Mouse (Mus musculus) MEL (cell line): Measurements from ENCODE around the gene Lins1. TPM values are rescaled to one million over a fixed set of nuclear protein-coding genes. Genes with fewer than 3 reads are reported as not detected.

Experiments
- DNase-seq: peaks from one replicate; pipeline ENCODE4 v3.0.0; 2011; ENCODE audit warnings: low read depth, low spot score
- H3K27ac ChIP-seq: 2 replicates; pipeline ENCODE4 v1.5.1; 2012; ENCODE audit warnings: low read depth, mild to moderate bottlenecking, control low read depth, low read length, moderate library complexity; ENCODE audit not compliant: control insufficient read depth
- H3K27me3 ChIP-seq, 2 experiments: fragments of 150-350 bp in 1 of 2; sonication (generic) in 1 of 2; 2 replicates each; pipeline ENCODE4 v1.6.1; 2012; ENCODE audit warnings: low read length in 2 of 2, mild to moderate bottlenecking in 2 of 2, improper control_type of control experiment in 1 of 2, moderate library complexity in 1 of 2; ENCODE audit not compliant: insufficient read depth in 2 of 2, control insufficient read depth in 1 of 2
- H3K36me3 ChIP-seq, 2 experiments: 2 replicates each; pipeline ENCODE4 v1.6.1; 2012 to 2014; ENCODE audit warnings: low read length in 2 of 2, improper control_type of control experiment in 1 of 2, inconsistent platforms in 1 of 2, mild to moderate bottlenecking in 1 of 2; ENCODE audit not compliant: insufficient read depth in 2 of 2, control insufficient read depth in 1 of 2
- H3K4me1 ChIP-seq, 2 experiments: fragments of 150-350 bp in 1 of 2; sonication (generic) in 1 of 2; 2 replicates each; pipeline ENCODE4 v1.6.1; 2012; ENCODE audit warnings: low read length in 2 of 2, improper control_type of control experiment in 1 of 2, mild to moderate bottlenecking in 1 of 2; ENCODE audit not compliant: insufficient read depth in 2 of 2, control insufficient read depth in 1 of 2
- H3K4me3 ChIP-seq, 2 experiments: fragments of 150-350 bp in 1 of 2; sonication (generic) in 1 of 2; 2 replicates each; pipeline ENCODE4 v1.5.1; 2012; ENCODE audit warnings: low read depth in 2 of 2, low read length in 2 of 2, mild to moderate bottlenecking in 2 of 2, moderate library complexity in 2 of 2, control low read depth in 1 of 2, improper control_type of control experiment in 1 of 2; ENCODE audit not compliant: control insufficient read depth in 1 of 2, insufficient read depth in 1 of 2
- H3K79me2 ChIP-seq: 2 replicates; pipeline ENCODE4 v1.6.1; 2012; ENCODE audit warnings: mild to moderate bottlenecking, low read length, moderate library complexity; ENCODE audit not compliant: control insufficient read depth, poor library complexity, insufficient read depth
- H3K9ac ChIP-seq: 2 replicates; pipeline ENCODE4 v1.6.1; 2012; ENCODE audit warnings: low read depth, mild to moderate bottlenecking, control low read depth, low read length, moderate library complexity; ENCODE audit not compliant: control insufficient read depth, poor library complexity, severe bottlenecking
- H3K9me3 ChIP-seq: fragments of 150-350 bp; sonication (generic); replicated peaks from 2 replicates; pipeline ENCODE4 v1.6.1; 2012; ENCODE audit warnings: mild to moderate bottlenecking, low read length, improper control_type of control experiment, moderate library complexity; ENCODE audit not compliant: insufficient read depth
- CHD1 ChIP-seq: IDR thresholded peaks from 2 replicates; pipeline ENCODE4 v1.6.1; 2012; ENCODE audit warnings: low read depth, mild to moderate bottlenecking, inconsistent platforms, low read length, improper control_type of control experiment
- CHD2 ChIP-seq: IDR thresholded peaks from 2 replicates; pipeline ENCODE4 v1.6.1; 2011; ENCODE audit warnings: low read length, improper control_type of control experiment
- CTCF ChIP-seq, 3 experiments: IDR thresholded peaks in 2 of 3; conservative IDR thresholded peaks in 1 of 3; 2 replicates each; pipeline ENCODE4 v1.5.1; 2011 to 2012; ENCODE audit warnings: low read length in 3 of 3, low read depth in 2 of 3, mild to moderate bottlenecking in 2 of 3, improper control_type of control experiment in 1 of 3, inconsistent platforms in 1 of 3, mixed read lengths in 1 of 3, moderate library complexity in 1 of 3; ENCODE audit not compliant: control insufficient read depth in 1 of 3, insufficient read depth in 1 of 3, poor library complexity in 1 of 3, severe bottlenecking in 1 of 3
- E2F4 ChIP-seq: IDR thresholded peaks from 2 replicates; pipeline ENCODE4 v1.6.1; 2011; ENCODE audit warnings: low read depth, low read length, improper control_type of control experiment, borderline replicate concordance
- ETS1 ChIP-seq: IDR thresholded peaks from 2 replicates; pipeline ENCODE4 v1.6.1; 2012; ENCODE audit warnings: low read depth, mild to moderate bottlenecking, inconsistent platforms, low read length, improper control_type of control experiment, moderate library complexity
- GABPA ChIP-seq: IDR thresholded peaks from 2 replicates; pipeline ENCODE4 v1.6.1; 2012; ENCODE audit warnings: low read depth, mild to moderate bottlenecking, inconsistent platforms, low read length, improper control_type of control experiment, moderate library complexity
- GATA1 ChIP-seq: IDR thresholded peaks from 2 replicates; pipeline ENCODE4 v1.6.1; 2011; ENCODE audit warnings: low read depth, low read length, improper control_type of control experiment
- HCFC1 ChIP-seq: IDR thresholded peaks from 2 replicates; pipeline ENCODE4 v1.6.1; 2012; ENCODE audit warnings: low read depth, mild to moderate bottlenecking, inconsistent platforms, low read length, improper control_type of control experiment, moderate library complexity
- JUND ChIP-seq: IDR thresholded peaks from 2 replicates; pipeline ENCODE4 v1.6.1; 2011; ENCODE audit warnings: low read depth, mild to moderate bottlenecking, improper control_type of control experiment, low read length
- KAT2A ChIP-seq: conservative IDR thresholded peaks from 2 replicates; pipeline ENCODE4 v1.6.1; 2012; ENCODE audit warnings: low read depth, low read length, improper control_type of control experiment, inconsistent platforms
- MAFK ChIP-seq: IDR thresholded peaks from 2 replicates; pipeline ENCODE4 v1.6.1; 2011; ENCODE audit warnings: low read depth, mild to moderate bottlenecking, low read length, improper control_type of control experiment, borderline replicate concordance
- MAX ChIP-seq: IDR thresholded peaks from 2 replicates; pipeline ENCODE4 v1.6.1; 2011; ENCODE audit warnings: low read length, improper control_type of control experiment
- MAZ ChIP-seq: IDR thresholded peaks from 2 replicates; pipeline ENCODE4 v1.6.1; 2012; ENCODE audit warnings: low read depth, mild to moderate bottlenecking, inconsistent platforms, low read length, improper control_type of control experiment
- MEF2A ChIP-seq: IDR thresholded peaks from 2 replicates; pipeline ENCODE4 v1.6.1; 2014; ENCODE audit warnings: low read depth, mild to moderate bottlenecking, inconsistent platforms, low read length, improper control_type of control experiment; ENCODE audit not compliant: poor library complexity, insufficient replicate concordance, severe bottlenecking; ENCODE audit errors: extremely low read depth
- MXI1 ChIP-seq: IDR thresholded peaks from 2 replicates; pipeline ENCODE4 v1.6.1; 2011; ENCODE audit warnings: mild to moderate bottlenecking, low read depth, low read length, improper control_type of control experiment
- MYC ChIP-seq: IDR thresholded peaks from 2 replicates; pipeline ENCODE4 v1.6.1; 2011; ENCODE audit warnings: low read depth, mild to moderate bottlenecking, low read length, improper control_type of control experiment, moderate library complexity
- NELFE ChIP-seq: IDR thresholded peaks from 2 replicates; pipeline ENCODE4 v1.6.1; 2011; ENCODE audit warnings: low read depth, low read length, improper control_type of control experiment
- NRF1 ChIP-seq: IDR thresholded peaks from 2 replicates; pipeline ENCODE4 v1.6.1; 2014; ENCODE audit warnings: low read depth, mild to moderate bottlenecking, inconsistent platforms, low read length, improper control_type of control experiment, moderate library complexity; ENCODE audit not compliant: poor library complexity, insufficient read depth, severe bottlenecking
- POLR2A ChIP-seq, 2 experiments: IDR thresholded peaks; 2 replicates each; pipeline ENCODE4 v1.6.1; 2011 to 2012; ENCODE audit warnings: low read length in 2 of 2, mild to moderate bottlenecking in 2 of 2, control low read depth in 1 of 2, improper control_type of control experiment in 1 of 2, low read depth in 1 of 2, moderate library complexity in 1 of 2; ENCODE audit not compliant: control insufficient read depth in 1 of 2, insufficient read depth in 1 of 2, poor library complexity in 1 of 2
- POLR2AphosphoS2 ChIP-seq: IDR thresholded peaks from 2 replicates; pipeline ENCODE4 v1.6.1; 2011; ENCODE audit warnings: low read length, improper control_type of control experiment
- RAD21 ChIP-seq: IDR thresholded peaks from 2 replicates; pipeline ENCODE4 v1.6.1; 2011; ENCODE audit warnings: mild to moderate bottlenecking, low read depth, low read length, improper control_type of control experiment
- SMC3 ChIP-seq: IDR thresholded peaks from 2 replicates; pipeline ENCODE4 v1.6.1; 2011; ENCODE audit warnings: low read depth, low read length, improper control_type of control experiment
- TAL1 ChIP-seq: IDR thresholded peaks from 2 replicates; pipeline ENCODE4 v1.6.1; 2012; ENCODE audit warnings: mild to moderate bottlenecking, inconsistent platforms, low read length, moderate library complexity, mixed read lengths
- TBP ChIP-seq: IDR thresholded peaks from 2 replicates; pipeline ENCODE4 v1.8.0; 2011; ENCODE audit warnings: low read depth, low read length, improper control_type of control experiment
- UBTF ChIP-seq: IDR thresholded peaks from 2 replicates; pipeline ENCODE4 v1.6.1; 2012; ENCODE audit warnings: low read depth, mild to moderate bottlenecking, inconsistent platforms, low read length, improper control_type of control experiment, moderate library complexity, borderline replicate concordance; ENCODE audit not compliant: insufficient read depth
- USF1 ChIP-seq: IDR thresholded peaks from 2 replicates; pipeline ENCODE4 v1.6.1; 2014; ENCODE audit warnings: low read depth, mild to moderate bottlenecking, inconsistent platforms, low read length, improper control_type of control experiment, moderate library complexity
- USF2 ChIP-seq, 2 experiments: IDR thresholded peaks; 2 replicates each; pipeline ENCODE4 v1.6.1; 2011 to 2012; ENCODE audit warnings: improper control_type of control experiment in 2 of 2, low read length in 2 of 2, borderline replicate concordance in 1 of 2, inconsistent platforms in 1 of 2, low read depth in 1 of 2, mild to moderate bottlenecking in 1 of 2; ENCODE audit not compliant: insufficient read depth in 1 of 2
- ZKSCAN1 ChIP-seq: IDR thresholded peaks from 2 replicates; pipeline ENCODE4 v1.6.1; 2012; ENCODE audit warnings: low read depth, mild to moderate bottlenecking, inconsistent platforms, low read length, improper control_type of control experiment, moderate library complexity
- ZMIZ1 ChIP-seq: IDR thresholded peaks from 2 replicates; pipeline ENCODE4 v1.6.1; 2012; ENCODE audit warnings: low read depth, mild to moderate bottlenecking, inconsistent platforms, low read length, improper control_type of control experiment, moderate library complexity
- ZNF384 ChIP-seq: IDR thresholded peaks from 2 replicates; pipeline ENCODE4 v1.6.1; 2012; ENCODE audit warnings: low read depth, mild to moderate bottlenecking, inconsistent platforms, low read length, improper control_type of control experiment
- polyA plus RNA-seq, 2 experiments: library from polyadenylated mRNA; stranded (reverse) in 1 of 2; unstranded in 1 of 2; fragments of >175 nt in 1 of 2; fragments of >200 nt in 1 of 2; gene quantifications; 2 replicates each; pipeline versions ENCODE4 v1.2.1 to v1.2.4; 2012; ENCODE audit warnings: low replicate concordance in 2 of 2, low read depth in 1 of 2; ENCODE audit not compliant: insufficient read length in 2 of 2, insufficient read depth in 1 of 2, missing spikeins in 1 of 2
- total RNA-seq: library from RNA; depleted of rRNA; stranded (reverse); fragments of 300-350 nt; gene quantifications from 2 replicates; pipeline ENCODE4 v1.2.3, GENCODE M21; 2012

Lins1 gene
- total and polyA plus RNA-seq, 3 experiments = 9.1 to 14.5 TPM; not detected in 1

DNA sequence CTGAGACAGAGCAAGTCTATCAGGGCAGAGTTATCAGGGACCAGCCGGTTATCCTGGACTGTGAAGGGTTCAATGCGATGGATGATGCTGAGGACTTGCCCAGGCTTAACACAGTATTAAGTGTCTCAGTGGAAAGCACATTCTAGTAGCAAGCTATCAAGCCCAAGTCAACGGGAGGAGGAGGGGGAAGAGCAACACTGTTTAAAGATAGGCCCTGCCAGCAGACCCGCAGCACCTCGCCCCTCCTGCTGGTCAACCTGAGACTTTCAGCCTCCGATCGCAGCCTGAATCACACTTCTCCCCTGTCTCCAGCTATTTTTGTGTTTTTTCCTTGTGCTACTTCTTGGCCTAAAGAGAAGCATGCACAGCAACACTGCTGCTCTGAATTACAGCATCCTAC lies 29.4 kb upstream of the Lins1 start:
- H3K36me3 ChIP-seq = peaks cover 0 to 2% of the 10 kb centered on the region in 2 experiments; a peak in 1 of 4 replicates
- H3K4me1 ChIP-seq = no peaks in the 10 kb centered on the region; a peak in 2 of 4 replicates
- H3K9ac ChIP-seq = no peak overlapping the region
- H3K9me3 ChIP-seq = no peaks in the 10 kb centered on the region
- no peak overlapping the region for H3K27ac ChIP-seq
- TF ChIP-seq TBP (no peak), TAL1 (no peak), UBTF (no peak), MYC (no peak), NRF1 (no peak), NELFE (no peak), SMC3 (no peak), USF1 (no peak), MAZ (no peak), GABPA (no peak), USF2 (IDR thresholded peaks at IDR 0.05; ENCODE audit: borderline replicate concordance in 1 of 2, insufficient read depth in 1 of 2, low read depth in 1 of 2, low read length in 2 of 2) (no peak), MAX (no peak), E2F4 (no peak), POLR2AphosphoS2 (no peak), ZMIZ1 (no peak)
- TF ChIP-seq, all 39 proteins: peak for 0
- Histone ChIP-seq H3K27me3 (no peaks in the 10 kb centered on the region), H3K79me2 (no peaks in the 10 kb centered on the region), H3K4me3 (no peak overlapping the region)
- no peak for DNase-seq

DNA sequence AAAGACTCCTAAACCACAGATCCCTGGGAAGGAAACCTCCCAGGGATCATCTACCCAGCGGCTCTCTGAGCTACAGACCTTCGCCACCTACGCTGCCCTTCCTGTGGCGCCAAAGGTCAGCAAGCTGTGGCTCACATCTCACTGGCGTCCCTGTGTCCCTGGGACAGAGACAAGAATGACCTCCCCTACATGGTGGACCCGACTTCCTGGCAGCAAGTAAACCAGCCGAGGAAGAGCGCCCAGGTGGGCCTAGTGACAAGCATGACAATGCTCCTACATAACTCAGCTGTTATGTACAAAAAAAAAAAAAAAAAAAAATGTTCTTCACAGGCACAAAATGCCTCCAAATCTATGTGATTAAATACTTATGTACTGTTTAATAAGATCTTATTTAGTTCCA lies 28.7 kb upstream of the Lins1 start:
- no peaks in the 10 kb centered on the region for H3K9me3 ChIP-seq
- H3K9ac ChIP-seq = no peak overlapping the region
- no peaks in the 10 kb centered on the region for H3K27me3 ChIP-seq
- H3K27ac ChIP-seq = no peak overlapping the region
- peaks cover 0 to under 1% of the 10 kb centered on the region in 2 experiments; a peak in 3 of 4 replicates for H3K4me1 ChIP-seq
- H3K79me2 ChIP-seq = no peaks in the 10 kb centered on the region
- no peak overlapping the region for H3K4me3 ChIP-seq
- H3K36me3 ChIP-seq = peaks cover 0 to 2% of the 10 kb centered on the region in 2 experiments; a peak in 1 of 4 replicates
- no peak for TF ChIP-seq CTCF (IDR thresholded peaks at IDR 0.05 in 2 of 3, conservative IDR thresholded peaks at IDR 0.05 in 1 of 3; ENCODE audit: control insufficient read depth in 1 of 3, insufficient read depth in 1 of 3, low read depth in 2 of 3, low read length in 3 of 3, poor library complexity in 1 of 3, severe bottlenecking in 1 of 3)
- TF ChIP-seq ZKSCAN1 = no peak
- TF ChIP-seq HCFC1 = no peak
- no peak for TF ChIP-seq KAT2A
- no peak for TF ChIP-seq NELFE
- no peak for TF ChIP-seq GATA1
- no peak for TF ChIP-seq MAZ
- no peak for TF ChIP-seq RAD21
- no peak for TF ChIP-seq ETS1
- no peak for TF ChIP-seq MXI1
- no peak for TF ChIP-seq CHD2
- TF ChIP-seq MEF2A = no peak
- TF ChIP-seq ZNF384 = no peak
- no peak for TF ChIP-seq MAFK
- TF ChIP-seq CHD1 = no peak
- no peak for TF ChIP-seq USF1
- TF ChIP-seq POLR2A (IDR thresholded peaks at IDR 0.05; ENCODE audit: control insufficient read depth in 1 of 2, insufficient read depth in 1 of 2, low read depth in 1 of 2, low read length in 2 of 2, poor library complexity in 1 of 2) = no peak
- no peak for TF ChIP-seq SMC3
- no peak for TF ChIP-seq JUND
- DNase-seq = no peak
